Mouse (Mus musculus) spleen, adult 18-20 months (tissue): ENCODE measurements around the gene Mb21d2.

Experiments used
- DNase-seq, 2 experiments: peaks; one replicate each; pipeline ENCODE4 v3.0.0; 2022; ENCODE audit warnings: mixed read lengths in 2 of 2

Gene Mb21d2

GRCm38 (mm10) chr16:28859009-28859288 is 70.5 kb downstream of the Mb21d2 start:
- DNase-seq = no peak

- DNase-seq = no peak
These were observed 71.1 kb downstream of the Mb21d2 start for GRCm38 (mm10) chr16:28858210-28859008.

GRCm38 (mm10) chr16:28851409-28851821 is 78.1 kb downstream of the Mb21d2 start:
- no peak for DNase-seq

- no peak for DNase-seq
These were observed 78.6 kb downstream of the Mb21d2 start for GRCm38 (mm10) chr16:28850881-28851280.

- no peak for DNase-seq
These were observed 83.3 kb downstream of the Mb21d2 start for GRCm38 (mm10) chr16:28846123-28846522.

GRCm38 (mm10) chr16:28845336-28845735 is 84.1 kb downstream of the Mb21d2 start:
- no peak for DNase-seq

GRCm38 (mm10) chr16:28841102-28841501 is 88.4 kb downstream of the Mb21d2 start:
- DNase-seq = no peak

- DNase-seq = peak in 1 of 2 experiments; percentile 21
These were observed 89.1 kb downstream of the Mb21d2 start for GRCm38 (mm10) chr16:28840075-28840974.

GRCm38 (mm10) chr16:28839575-28839974 is 89.9 kb downstream of the Mb21d2 start:
- DNase-seq = no peak

- DNase-seq = peak in 1 of 2 experiments; percentile 10
These were observed 91.5 kb downstream of the Mb21d2 start for GRCm38 (mm10) chr16:28838016-28838415.

GRCm38 (mm10) chr16:28832085-28832635 is 97.3 kb downstream of the Mb21d2 start:
- no peak for DNase-seq

GRCm38 (mm10) chr16:28829263-28829955 is 100.1 kb downstream of the Mb21d2 start:
- no peak for DNase-seq

- no peak for DNase-seq
These were observed 104.7 kb downstream of the Mb21d2 start for GRCm38 (mm10) chr16:28824781-28825180.

- no peak for DNase-seq
These were observed 107.7 kb downstream of the Mb21d2 start for GRCm38 (mm10) chr16:28821774-28822173.

GRCm38 (mm10) chr16:28818749-28819285 is 110.7 kb downstream of the Mb21d2 start:
- no peak for DNase-seq

GRCm38 (mm10) chr16:28813290-28813689 is 116.2 kb downstream of the Mb21d2 start:
- no peak for DNase-seq

- no peak for DNase-seq
These were observed 120.4 kb downstream of the Mb21d2 start for GRCm38 (mm10) chr16:28809089-28809488.

GRCm38 (mm10) chr16:28793115-28793514 is 136.4 kb downstream of the Mb21d2 start:
- no peak for DNase-seq
